Comparison of ENCODE assay signal across 26 mouse cellular contexts in the genomic region with DNA sequence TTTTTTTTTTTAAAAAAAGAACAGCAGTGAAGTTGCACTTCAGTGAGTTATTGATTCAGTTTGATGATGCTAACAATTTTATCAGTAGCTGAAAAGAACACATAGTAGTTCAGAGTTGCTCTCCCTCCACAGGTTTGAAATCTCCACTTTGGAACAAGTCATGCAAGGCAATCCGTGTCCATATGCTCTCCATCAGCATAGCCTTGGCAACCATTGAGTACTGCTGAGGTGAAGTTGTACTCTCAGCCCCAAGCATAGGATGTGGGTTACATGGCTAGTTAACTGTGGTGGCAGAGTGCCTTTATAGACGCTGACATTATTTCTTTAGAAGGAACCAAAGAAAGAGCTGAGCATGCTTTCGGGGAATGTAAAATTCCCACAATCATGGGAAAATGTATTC. TPM values are rescaled to one million over a fixed set of nuclear protein-coding genes. Genes with fewer than 3 reads are reported as not detected.
A peak's percentile ranks its signal among the peaks of the same experiment; 100 is the strongest.
DNase-seq lines count a peak whose midpoint lies in the region; ATAC-seq lines count a peak whose summit lies in the region.
"Had no signal": no experiment of that assay in that cellular context is flagged by ENCODE, and none has a peak within 500 bp of the region (broad histone marks: within the 10 kb centered on the region; RNA-seq: fewer than 3 reads in every experiment).

No protein-coding gene starts in this region.

- no peak for ATAC-seq in embryonic facial prominence, embryonic 14.5 days (ENCODE audit: low read depth)
- no peak for ATAC-seq in kidney, embryonic 15.5 days (replicated peaks; ENCODE audit: low FRiP score)
- ATAC-seq: forebrain, embryonic 13.5 days; forebrain, embryonic 16.5 days; hindbrain, embryonic 16.5 days; inflammation-experienced regulatory T-cells, adult 6 months; intestine, embryonic 16.5 days; Patski had no signal

- H3K27ac ChIP-seq in embryonic facial prominence, embryonic 14.5 days (replicated peaks; ENCODE audit: low read depth, low read length), result no peak overlapping the region
- H3K27ac ChIP-seq in embryonic facial prominence, embryonic 10.5 days (replicated peaks), result no peak overlapping the region
- H3K27ac ChIP-seq in kidney, embryonic 15.5 days, result no peak overlapping the region
- H3K27ac ChIP-seq: embryonic facial prominence, embryonic 13.5 days; forebrain, embryonic 10.5 days; forebrain, embryonic 13.5 days; gastrocnemius, adult 2 months; hindbrain, embryonic 12.5 days had no signal

- H3K27me3 ChIP-seq in embryonic facial prominence, embryonic 14.5 days (replicated peaks; ENCODE audit: control insufficient read depth, insufficient read depth, low read length), result no peaks in the 10 kb centered on the region
- H3K27me3 ChIP-seq in embryonic facial prominence, embryonic 10.5 days (replicated peaks; ENCODE audit: low read depth, poor library complexity, severe bottlenecking), result no peaks in the 10 kb centered on the region
- peaks cover 8% of the 10 kb centered on the region; the same call in 1 of the 2 replicates for H3K27me3 ChIP-seq in kidney, embryonic 15.5 days
- H3K27me3 ChIP-seq: CH12.LX; forebrain, embryonic 13.5 days; hindbrain, embryonic 12.5 days had no signal

- no peak overlapping the region for H3K4me3 ChIP-seq in embryonic facial prominence, embryonic 14.5 days (ENCODE audit: low read depth, low read length)
- H3K4me3 ChIP-seq in embryonic facial prominence, embryonic 10.5 days, result no peak overlapping the region
- H3K4me3 ChIP-seq in kidney, embryonic 15.5 days (replicated peaks), result no peak overlapping the region
- H3K4me3 ChIP-seq: embryonic facial prominence, embryonic 13.5 days; forebrain, embryonic 10.5 days; forebrain, embryonic 13.5 days; gastrocnemius, adult 2 months; hindbrain, embryonic 12.5 days had no signal

- no peak overlapping the region for H3K9ac ChIP-seq in embryonic facial prominence, embryonic 14.5 days (ENCODE audit: low read depth, low read length)
- H3K9ac ChIP-seq in kidney, embryonic 15.5 days, result no peak overlapping the region
- H3K9ac ChIP-seq: embryonic facial prominence, embryonic 13.5 days; forebrain, embryonic 13.5 days; hindbrain, embryonic 12.5 days had no signal

- H3K4me2 ChIP-seq in embryonic facial prominence, embryonic 14.5 days (ENCODE audit: low read depth, low read length), result no peak overlapping the region
- no peak overlapping the region for H3K4me2 ChIP-seq in kidney, embryonic 15.5 days
- H3K4me2 ChIP-seq: embryonic facial prominence, embryonic 13.5 days; forebrain, embryonic 13.5 days; heart, embryonic 11.5 days; hindbrain, embryonic 12.5 days had no signal

- no peaks in the 10 kb centered on the region for H3K36me3 ChIP-seq in embryonic facial prominence, embryonic 14.5 days (ENCODE audit: control insufficient read depth, insufficient read depth, low read length)
- no peaks in the 10 kb centered on the region for H3K36me3 ChIP-seq in embryonic facial prominence, embryonic 10.5 days (replicated peaks)
- no peaks in the 10 kb centered on the region for H3K36me3 ChIP-seq in kidney, embryonic 15.5 days
- H3K36me3 ChIP-seq: embryonic facial prominence, embryonic 13.5 days; forebrain, embryonic 10.5 days; G1E; hindbrain, embryonic 12.5 days had no signal

- H3K9me3 ChIP-seq in embryonic facial prominence, embryonic 14.5 days (ENCODE audit: control insufficient read depth, low read length), result no peaks in the 10 kb centered on the region
- H3K9me3 ChIP-seq in embryonic facial prominence, embryonic 10.5 days, result no peaks in the 10 kb centered on the region
- no peaks in the 10 kb centered on the region for H3K9me3 ChIP-seq in kidney, embryonic 15.5 days (replicated peaks)
- H3K9me3 ChIP-seq: embryonic facial prominence, embryonic 13.5 days; forebrain, embryonic 10.5 days; forebrain, embryonic 13.5 days; G1E; hindbrain, embryonic 12.5 days had no signal

- 61% methylated on average over 3 of the region's 3 CpGs for WGBS in embryonic facial prominence, embryonic 14.5 days
- 81% methylated on average over 3 of the region's 3 CpGs for WGBS in embryonic facial prominence, embryonic 10.5 days
- 83% methylated on average over 3 of the region's 3 CpGs for WGBS in kidney, embryonic 15.5 days

- no peaks in the 10 kb centered on the region for H3K4me1 ChIP-seq in embryonic facial prominence, embryonic 14.5 days (ENCODE audit: control insufficient read depth, insufficient read depth, low read length)
- H3K4me1 ChIP-seq in embryonic facial prominence, embryonic 10.5 days, result 0 out of 2 replicates have a peak, but pooled peaks cover 3% of the 10 kb centered on the region
- no peaks in the 10 kb centered on the region for H3K4me1 ChIP-seq in kidney, embryonic 15.5 days
- H3K4me1 ChIP-seq: embryonic facial prominence, embryonic 13.5 days; forebrain, embryonic 13.5 days; hindbrain, embryonic 12.5 days had no signal

- peak; percentile 11 for DNase-seq in cerebellum, adult 8-10 months
- DNase-seq in cerebellum, adult 11 months, result no peak
- DNase-seq in embryonic facial prominence, embryonic 14.5 days (ENCODE audit: low spot score), result peak; percentile 27
- DNase-seq in embryonic facial prominence, embryonic 10.5 days (ENCODE audit: low spot score), result no peak
- DNase-seq in brain, adult 2 months (ENCODE audit: low read depth, low spot score), result peak; percentile 53
- DNase-seq in cerebellum, postnatal 25 days, result peak; percentile 10 to 20
- DNase-seq: adrenal gland, postnatal 10 days; adrenal gland, postnatal 36 days; B cell, adult 2 months; gastrocnemius, adult 2 months; gastrocnemius, postnatal 14 days; heart, adult 11 months; kidney, adult 2 months had no signal

RNA-seq across cellular contexts. Expression of gene Tspan7, which starts 27.7 kb away (rescaled TPM):
- 97.5 TPM in 2 replicates for polyA plus RNA-seq in embryonic facial prominence, embryonic 14.5 days (2014; fragmentation: Nextera tagmentation; extraction: Ambion mirVana)
- 84.4 and 87.8 TPM in 2 replicates for polyA plus RNA-seq in embryonic facial prominence, embryonic 10.5 days (2016; fragmentation: Nextera tagmentation; extraction: Ambion mirVana)
- polyA plus RNA-seq in kidney, embryonic 15.5 days (2015; fragmentation: Nextera tagmentation; extraction: Ambion mirVana), result 102 and 105 TPM in 2 replicates
- polyA plus RNA-seq: G1E; inflammation-experienced regulatory T-cells, adult 6 months had no signal

Comparison
In these comparisons a context has a peak if more than half of its experiments do, and no peak if none do; other contexts are left out.
1. DNase-seq: peak in cerebellum, adult 8-10 months (single experiment), embryonic facial prominence, embryonic 14.5 days (single experiment), brain, adult 2 months (single experiment) and cerebellum, postnatal 25 days (2 of 2); none in cerebellum, adult 11 months (single experiment) and embryonic facial prominence, embryonic 10.5 days (single experiment).